Mouse (Mus musculus): ENCODE data around the gene Hist1h2ab.
A peak's percentile ranks its signal among the peaks of the same experiment; 100 is the strongest.

The Hist1h2ab gene

GRCm38 (mm10) chr13:23738041-23738440 lies 12.9 kb upstream of the Hist1h2ab start:
- DNase-seq (ENCODE audit: low spot score): peak; percentile 47

- peak; percentile 93 for DNase-seq (ENCODE audit: low spot score)
Observed at GRCm38 (mm10) chr13:23738677-23739068, 12.3 kb upstream of the Hist1h2ab start, which contains the start of gene Hist1h1c. Hist1h1c (plus strand) TSS chr13:23738808.

- DNase-seq (ENCODE audit: low spot score): peak; percentile 92
Observed at GRCm38 (mm10) chr13:23739069-23739921, 11.6 kb upstream of the Hist1h2ab start.

- no peak for DNase-seq (ENCODE audit: low spot score)
Observed at GRCm38 (mm10) chr13:23739922-23740252, 11.0 kb upstream of the Hist1h2ab start.

- DNase-seq (ENCODE audit: low spot score): peak; percentile 61
Observed at GRCm38 (mm10) chr13:23740256-23740840, 10.6 kb upstream of the Hist1h2ab start.

GRCm38 (mm10) chr13:23740910-23741309 lies 10.0 kb upstream of the Hist1h2ab start:
- peak; percentile 58 for DNase-seq (ENCODE audit: low spot score)

- DNase-seq (ENCODE audit: low spot score): peak; percentile 60
Observed at GRCm38 (mm10) chr13:23742007-23742406, 8.9 kb upstream of the Hist1h2ab start.

GRCm38 (mm10) chr13:23743215-23743614 lies 7.7 kb upstream of the Hist1h2ab start:
- DNase-seq (ENCODE audit: low spot score): no peak

GRCm38 (mm10) chr13:23743963-23744362 lies 7.0 kb upstream of the Hist1h2ab start:
- DNase-seq (ENCODE audit: low spot score): no peak

- DNase-seq (ENCODE audit: low spot score): no peak
Observed at GRCm38 (mm10) chr13:23744421-23745380, 6.2 kb upstream of the Hist1h2ab start.

- DNase-seq (ENCODE audit: low spot score): peak; percentile 93
Observed at GRCm38 (mm10) chr13:23745381-23746161, 5.4 kb upstream of the Hist1h2ab start, which contains the start of gene Hist1h3c. Hist1h3c (minus strand) TSS chr13:23745602.

GRCm38 (mm10) chr13:23746201-23747080 lies 4.5 kb upstream of the Hist1h2ab start, which contains the start of gene Hist1h2bb:
Hist1h2bb (plus strand) TSS chr13:23746734.
- DNase-seq (ENCODE audit: low spot score): peak; percentile 90

GRCm38 (mm10) chr13:23747081-23747891 lies 3.6 kb upstream of the Hist1h2ab start:
- no peak for DNase-seq (ENCODE audit: low spot score)

- DNase-seq (ENCODE audit: low spot score): no peak
Observed at GRCm38 (mm10) chr13:23747892-23748288, 3.0 kb upstream of the Hist1h2ab start.

GRCm38 (mm10) chr13:23749563-23750121 lies 1.3 kb upstream of the Hist1h2ab start:
- DNase-seq (ENCODE audit: low spot score): no peak

- DNase-seq (ENCODE audit: low spot score): no peak
Observed at GRCm38 (mm10) chr13:23751478-23751956, 591 bp downstream of the Hist1h2ab start.

- DNase-seq (ENCODE audit: low spot score): peak; percentile 93
Observed at GRCm38 (mm10) chr13:23752067-23752741, 1.3 kb downstream of the Hist1h2ab start, which contains the start of gene Hist1h3b. Hist1h3b (plus strand) TSS chr13:23752267.

GRCm38 (mm10) chr13:23752742-23753172 lies 1.8 kb downstream of the Hist1h2ab start:
- DNase-seq (ENCODE audit: low spot score): no peak

All from adipocyte (in vitro differentiated cells).